Mouse (Mus musculus): Measurements from ENCODE around the gene C4b. TPM values are rescaled to one million over a fixed set of nuclear protein-coding genes. Genes with fewer than 3 reads are reported as not detected.

Gene C4b
- total RNA-seq, 2 experiments from 2014 or later: 5.2 to 8.0 TPM

Small RNA genes lying within 50 kb of the gene (microRNA-seq; reads per million reads assigned to microRNA genes)
- 0 reads per million in 2 experiments for gene Gm27471

Other genes with a start within 250 kb of the C4b start
- gene Btnl6, start 226.5 kb downstream of the C4b start, total RNA-seq (2021): not detected
- 10 to 100 TPM; 10.0 to 10.9 TPM for gene Notch4, start 179.6 kb downstream of the C4b start, total RNA-seq (2021)
- 1 to 10 TPM; 3.2 to 3.4 TPM for gene Gpsm3, start 154.1 kb downstream of the C4b start, total RNA-seq (2021)
- 10 to 100 TPM; 45.9 to 48.8 TPM for gene Pbx2, start 152.6 kb downstream of the C4b start, total RNA-seq (2021)
- gene Ager, start 146.0 kb downstream of the C4b start, total RNA-seq (2021): 1 to 10 TPM in 1 of 2 experiments, under 1 TPM in 1; 0.87 to 1.2 TPM
- gene Rnf5, start 140.2 kb downstream of the C4b start, total RNA-seq (2021): 10 to 100 TPM; 83.2 to 90.9 TPM
- 100 to 1,000 TPM; 175 to 180 TPM for gene Agpat1, start 139.6 kb downstream of the C4b start, total RNA-seq (2021)
- 1 to 10 TPM; 3.5 to 4.1 TPM for gene Egfl8, start 127.9 kb downstream of the C4b start, total RNA-seq (2021)
- 10 to 100 TPM; 39.3 to 45.7 TPM for gene Ppt2, start 115.4 kb downstream of the C4b start, total RNA-seq (2021)
- gene Prrt1, start 114.3 kb downstream of the C4b start, total RNA-seq (2021): 100 to 1,000 TPM; 195 to 228 TPM
- gene Fkbpl, start 99.1 kb downstream of the C4b start, total RNA-seq (2021): 10 to 100 TPM; 16.1 to 16.7 TPM
- gene Atf6b, start 96.7 kb downstream of the C4b start, total RNA-seq (2021): 10 to 100 TPM; 76.4 to 80.3 TPM
- gene Tnxb, start 73.3 kb downstream of the C4b start, total RNA-seq (2021): 1 to 10 TPM; 1.5 to 1.8 TPM
- not detected for gene Cyp21a1, start 60.7 kb upstream of the C4b start, total RNA-seq (2021)
- gene Stk19, start 93.1 kb upstream of the C4b start, total RNA-seq (2021): 10 to 100 TPM; 58.2 to 59.3 TPM
- gene Dxo, start 93.1 kb upstream of the C4b start, total RNA-seq (2021): 10 to 100 TPM; 33.5 to 35.8 TPM
- gene Skiv2l, start 106.3 kb upstream of the C4b start, total RNA-seq (2021): 10 to 100 TPM; 68.5 to 73.1 TPM
- 10 to 100 TPM; 29.1 to 30.5 TPM for gene Nelfe, start 106.5 kb upstream of the C4b start, total RNA-seq (2021)
- under 1 TPM in 1 of 2 experiments, not detected in 1; 0.20 TPM for gene Cfb, start 118.6 kb upstream of the C4b start, total RNA-seq (2021)
- 1 to 10 TPM; 5.0 to 5.1 TPM for gene Zbtb12, start 135.6 kb upstream of the C4b start, total RNA-seq (2021)
- under 1 TPM in 1 of 2 experiments, not detected in 1; 0.26 TPM for gene Gm20547, start 138.2 kb upstream of the C4b start, total RNA-seq (2021)
- 1 to 10 TPM; 2.5 to 2.9 TPM for gene C2, start 154.4 kb upstream of the C4b start, total RNA-seq (2021)
- gene Ehmt2, start 154.6 kb upstream of the C4b start, total RNA-seq (2021): 100 to 1,000 TPM; 166 to 171 TPM
- under 1 TPM; 0.38 to 0.40 TPM for gene Slc44a4, start 170.6 kb upstream of the C4b start, total RNA-seq (2021)
- 10 to 100 TPM; 32.1 to 32.8 TPM for gene Neu1, start 187.4 kb upstream of the C4b start, total RNA-seq (2021)
- 1 to 10 TPM; 3.3 to 3.5 TPM for gene Hspa1b, start 215.4 kb upstream of the C4b start, total RNA-seq (2021)
- gene Gm20481, start 226.0 kb upstream of the C4b start, total RNA-seq (2021): not detected
- 1 to 10 TPM; 5.5 to 6.7 TPM for gene Hspa1a, start 228.3 kb upstream of the C4b start, total RNA-seq (2021)
- under 1 TPM; 0.15 TPM for gene Hspa1l, start 228.8 kb upstream of the C4b start, total RNA-seq (2021)
- gene Lsm2, start 238.0 kb upstream of the C4b start, total RNA-seq (2021): 10 to 100 TPM; 19.9 to 25.7 TPM